Mouse (Mus musculus) limb, embryonic 14.5 days (tissue): ENCODE data around the gene Prss29. TPM values are rescaled to one million over a fixed set of nuclear protein-coding genes. Genes with fewer than 3 reads are reported as not detected.

Experiments used
- ATAC-seq: fragments of 200-750 bp; cut with Nextera tagmentation; 2 replicates; pipeline ENCODE4 v1.8.0; 2017; ENCODE audit warnings: low read depth, moderate number of reproducible peaks, moderate TSS enrichment; ENCODE audit not compliant: low FRiP score
- DNase-seq: peaks from one replicate; pipeline ENCODE4 v3.0.0-alpha.2; 2015; ENCODE audit warnings: low spot score
- H3K27ac ChIP-seq: fragments of 300-500 bp; sonication (generic); replicated peaks from 2 replicates; pipeline ENCODE4 v1.5.1; 2014; ENCODE audit warnings: low read depth, mild to moderate bottlenecking, low read length, moderate library complexity, mixed read lengths
- H3K27me3 ChIP-seq: fragments of 300-500 bp; sonication (generic); 2 replicates; pipeline ENCODE4 v1.6.1; 2014; ENCODE audit warnings: low read length, mixed read lengths; ENCODE audit not compliant: control insufficient read depth, insufficient read depth
- H3K36me3 ChIP-seq: fragments of 300-500 bp; sonication (generic); 2 replicates; pipeline ENCODE4 v1.6.1; 2014; ENCODE audit warnings: mild to moderate bottlenecking, low read length, moderate library complexity, mixed read lengths; ENCODE audit not compliant: control insufficient read depth, insufficient read depth
- H3K4me1 ChIP-seq: fragments of 300-500 bp; sonication (generic); 2 replicates; pipeline ENCODE4 v1.6.1; 2014; ENCODE audit warnings: antibody characterized with exemption, low read length, mixed read lengths; ENCODE audit not compliant: control insufficient read depth, insufficient read depth
- H3K4me2 ChIP-seq: fragments of 300-500 bp; sonication (generic); replicated peaks from 2 replicates; pipeline ENCODE4 v1.6.1; 2014; ENCODE audit warnings: low read depth, mild to moderate bottlenecking, low read length, moderate library complexity; ENCODE audit not compliant: severe bottlenecking
- H3K4me3 ChIP-seq: fragments of 300-500 bp; sonication (generic); replicated peaks from 2 replicates; pipeline ENCODE4 v1.5.1; 2014; ENCODE audit warnings: low read length
- H3K9ac ChIP-seq: fragments of 300-500 bp; sonication (generic); 2 replicates; pipeline ENCODE4 v1.6.1; 2014; ENCODE audit warnings: mild to moderate bottlenecking, low read depth, low read length, moderate library complexity; ENCODE audit not compliant: severe bottlenecking
- H3K9me3 ChIP-seq: fragments of 300-500 bp; sonication (generic); 2 replicates; pipeline ENCODE4 v1.6.1; 2016; ENCODE audit warnings: low read length; ENCODE audit not compliant: control insufficient read depth
- POLR2A ChIP-seq: fragments of 200-500 bp; IDR thresholded peaks from 2 replicates; pipeline ENCODE4 v1.8.0; 2012; ENCODE audit warnings: inconsistent platforms, mild to moderate bottlenecking, moderate library complexity, borderline replicate concordance; ENCODE audit not compliant: insufficient read depth, insufficient read length; ENCODE audit errors: extremely low read depth
- WGBS: fragments of 180-500 bp; shearing (Covaris S2); extraction: QIAGEN DNeasy Blood & Tissue Kit; methylation state at CpG from one replicate; pipeline ENCODE4 v1.1.7; 2014; 5-methylcytosine and 5-hydroxymethylcytosine counted together
- polyA plus RNA-seq, 2 experiments: library from polyadenylated mRNA; depleted of rRNA in 1 of 2; stranded (reverse) in 1 of 2; unstranded in 1 of 2; fragments of >200 nt; fragmentation: Nextera tagmentation in 1 of 2; extraction: Ambion mirVana in 1 of 2; gene quantifications; 2 replicates each; pipeline versions ENCODE4 v1.2.1 to v1.2.3; 2012 to 2014

Gene Prss29
- polyA plus RNA-seq (2012; rRNA removed), result not detected in 2 replicates
- not detected in 2 replicates for polyA plus RNA-seq (2014; fragmentation: Nextera tagmentation; extraction: Ambion mirVana)

DNA sequence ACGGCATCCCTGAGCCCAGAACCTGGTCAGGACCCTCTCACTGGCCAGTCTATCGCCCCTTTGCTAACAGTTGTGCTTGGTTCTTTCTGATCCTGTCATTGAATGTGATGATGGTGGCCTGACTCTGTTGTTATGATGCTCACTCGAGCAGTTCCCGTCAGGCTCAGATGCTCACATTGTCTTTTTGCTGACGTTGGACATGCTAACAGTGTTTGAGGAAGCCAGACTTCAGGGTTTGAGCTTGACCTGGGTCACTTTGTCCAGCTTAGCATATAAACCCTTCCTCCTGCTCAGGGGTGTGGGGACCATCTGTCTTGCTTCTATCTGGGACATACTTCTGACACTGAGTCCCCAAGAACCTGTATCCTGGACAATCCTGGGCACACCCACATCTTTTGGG lies at the start of gene Prss29:
Prss29 (plus strand) TSS at position 301 of the 400 bp plus-strand sequence.
- Histone ChIP-seq H3K9ac (no peak within 1 kb of the TSS), H3K4me1 (no peaks in the 10 kb centered on the region), H3K36me3 (no peaks in the 10 kb centered on the region), H3K27ac (no peak within 1 kb of the TSS), H3K4me3 (no peak within 1 kb of the TSS), H3K4me2 (no peak within 1 kb of the TSS), H3K27me3 (no peaks in the 10 kb centered on the region), H3K9me3 (no peaks in the 10 kb centered on the region)
- no peak for DNase-seq
- no peak for ATAC-seq
- TF ChIP-seq POLR2A, result no peak
- 83% methylated on average over 5 of the region's 5 CpGs for WGBS

DNA sequence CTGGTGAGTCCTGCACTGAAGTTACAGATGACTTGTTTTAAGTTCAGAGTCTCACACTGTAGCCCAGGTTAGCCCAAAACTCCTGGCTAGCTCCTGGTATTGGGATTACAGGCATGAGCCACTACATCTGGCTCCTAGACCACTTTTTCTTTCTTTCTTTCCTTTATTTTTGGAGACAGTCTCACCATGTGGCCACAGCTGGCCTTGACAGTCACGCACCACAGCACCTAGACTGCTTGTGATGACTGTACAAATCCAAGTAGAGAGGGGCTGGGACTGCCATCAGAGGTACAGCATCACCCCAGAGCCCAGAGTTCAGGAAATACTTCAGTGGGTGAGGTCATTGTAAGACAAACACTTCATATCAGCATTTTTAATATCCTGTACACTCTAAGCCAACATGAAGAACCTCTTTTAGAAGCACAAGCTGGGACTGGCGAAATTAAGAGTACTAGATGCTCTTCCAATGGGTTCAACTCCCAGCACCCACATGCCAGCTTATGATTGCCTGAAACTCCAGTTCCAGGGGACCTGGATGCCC lies 47.6 kb upstream of the Prss29 start:
- H3K27ac ChIP-seq, result no peak overlapping the region
- 97% methylated on average over 2 of the region's 2 CpGs for WGBS
- peaks cover 18% of the 10 kb centered on the region for H3K4me1 ChIP-seq
- H3K4me2 ChIP-seq, result peak overlapping the region; percentile 98; the same call in 1 of the 2 replicates
- peaks cover 54% of the 10 kb centered on the region for H3K36me3 ChIP-seq
- H3K9me3 ChIP-seq, result no peaks in the 10 kb centered on the region
- peak overlapping the region; percentile 99 for H3K4me3 ChIP-seq
- DNase-seq (no peak), ATAC-seq (no peak)
- no peaks in the 10 kb centered on the region for H3K27me3 ChIP-seq
- no peak for TF ChIP-seq POLR2A
- H3K9ac ChIP-seq, result peak overlapping the region; percentile 100

DNA sequence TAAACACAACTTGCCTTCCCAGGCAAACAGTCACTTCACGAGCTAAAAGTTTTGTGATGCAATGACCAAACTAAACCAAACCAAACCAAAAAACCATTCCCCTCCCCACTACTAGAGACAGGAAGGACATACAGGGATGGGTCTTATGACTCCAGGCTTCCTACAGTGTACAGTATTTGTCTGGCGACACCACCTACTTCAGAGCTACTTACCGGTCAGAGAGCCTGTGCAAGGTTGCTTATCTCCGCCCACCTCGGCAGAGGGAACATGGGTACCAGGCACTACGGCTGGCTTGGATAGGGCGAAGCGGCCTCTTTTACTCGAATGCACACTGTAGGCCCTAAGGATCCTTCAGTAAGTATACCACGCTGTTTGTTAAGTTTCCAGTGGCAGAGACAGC lies 46.1 kb upstream of the Prss29 start:
- DNase-seq (no peak), ATAC-seq (no peak)
- WGBS, result 1% methylated on average over 10 of the region's 10 CpGs
- no peak for TF ChIP-seq POLR2A
- Histone ChIP-seq H3K27ac (peak overlapping the region; percentile 99; the same call in 1 of the 2 replicates), H3K9ac (peak overlapping the region; percentile 100), H3K36me3 (peaks cover 39% of the 10 kb centered on the region), H3K27me3 (no peaks in the 10 kb centered on the region), H3K4me3 (peak overlapping the region; percentile 99), H3K4me1 (peaks cover 18% of the 10 kb centered on the region), H3K9me3 (no peaks in the 10 kb centered on the region), H3K4me2 (peak overlapping the region; percentile 98)

DNA sequence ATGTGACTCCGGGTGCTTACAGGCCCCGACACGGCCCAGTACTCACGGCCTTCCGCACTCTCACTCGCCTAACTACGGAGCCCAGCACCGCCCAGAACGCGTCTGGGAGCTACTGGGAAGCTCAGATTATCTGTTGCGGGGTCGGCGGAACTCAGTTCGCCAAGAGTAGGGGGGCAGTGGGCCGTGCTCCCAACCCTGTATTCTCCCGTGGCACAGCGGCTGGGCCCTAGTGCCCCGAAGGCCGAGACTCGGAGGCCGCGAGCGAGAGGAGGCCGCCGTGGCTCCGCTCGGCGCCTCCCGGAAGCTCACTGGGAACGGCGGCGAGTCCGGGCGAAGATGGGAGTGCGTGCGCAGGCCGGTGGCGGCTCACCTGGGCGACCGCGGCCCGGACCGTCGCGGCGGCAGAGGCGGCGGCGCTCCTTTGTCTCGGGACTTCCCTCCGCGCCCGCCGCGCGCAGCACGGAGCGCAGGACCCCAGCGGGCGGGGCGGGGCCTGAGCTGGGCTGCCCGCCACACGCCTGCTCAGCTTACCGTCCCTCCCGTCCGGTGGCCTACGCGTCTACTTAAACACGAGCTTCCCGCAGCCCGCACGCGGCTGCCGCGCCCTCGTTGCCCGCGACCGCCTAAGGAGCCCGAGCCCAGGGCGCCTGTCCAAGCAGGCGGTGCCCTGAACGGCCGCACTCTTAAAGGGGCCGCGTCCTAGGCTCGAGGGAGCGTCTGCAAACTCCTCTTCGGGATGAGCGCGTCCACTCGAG lies 45.3 kb upstream of the Prss29 start:
- DNase-seq (peak; percentile 90), ATAC-seq (peak; percentile 91)
- Histone ChIP-seq H3K27ac (peak overlapping the region; percentile 99), H3K9ac (peak overlapping the region; percentile 100), H3K36me3 (peaks cover 31% of the 10 kb centered on the region), H3K4me3 (peak overlapping the region; percentile 99), H3K4me2 (peak overlapping the region; percentile 98), H3K27me3 (no peaks in the 10 kb centered on the region), H3K9me3 (no peaks in the 10 kb centered on the region), H3K4me1 (peaks cover 18% of the 10 kb centered on the region)
- 1% methylated on average over 74 of the region's 92 CpGs for WGBS
- 0 out of 2 replicates have a peak, but pooled peaks have one; percentile 74 for TF ChIP-seq POLR2A

DNA sequence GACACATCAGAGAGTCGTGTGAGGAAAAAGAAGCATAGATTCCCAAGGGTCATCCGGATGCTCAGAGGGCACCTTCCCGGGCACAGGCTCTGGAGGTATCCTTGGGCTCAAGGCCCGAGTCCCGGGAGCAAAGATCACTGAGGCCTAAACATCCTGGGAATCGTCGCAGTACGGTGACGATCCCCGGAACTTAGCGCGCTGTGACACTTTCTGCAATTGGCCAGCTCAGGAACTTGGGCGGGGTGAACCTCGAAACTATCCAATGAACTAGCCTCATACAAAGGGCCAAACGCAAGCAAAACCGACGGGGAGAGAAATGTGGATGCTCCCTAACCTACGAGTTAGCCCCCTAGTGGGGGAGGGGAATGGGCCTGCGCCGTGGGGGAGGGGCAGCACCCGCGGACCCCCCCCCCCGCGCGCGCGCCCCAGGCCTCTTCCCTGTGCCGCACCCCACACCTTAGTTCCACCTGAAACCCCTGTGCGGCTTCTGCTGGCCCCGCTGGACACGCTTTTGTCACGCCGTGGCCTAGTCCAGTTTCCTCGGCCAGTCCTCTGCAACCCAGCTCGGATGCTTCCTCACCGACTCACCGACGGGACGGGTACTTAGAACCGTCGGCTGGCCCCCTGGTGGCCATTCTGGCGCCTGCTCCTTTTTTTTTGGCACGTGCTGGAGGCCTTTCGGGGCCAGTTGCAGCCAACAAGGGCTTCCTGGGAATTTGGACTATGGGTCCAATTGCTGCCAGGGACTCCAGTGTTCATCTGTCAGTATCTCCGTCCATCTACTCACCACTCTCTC lies 44.5 kb upstream of the Prss29 start:
- Histone ChIP-seq H3K36me3 (peaks cover 23% of the 10 kb centered on the region), H3K4me2 (peak overlapping the region; percentile 98), H3K9ac (peak overlapping the region; percentile 100), H3K4me1 (peaks cover 18% of the 10 kb centered on the region), H3K27me3 (no peaks in the 10 kb centered on the region), H3K9me3 (no peaks in the 10 kb centered on the region), H3K4me3 (peak overlapping the region; percentile 99), H3K27ac (peak overlapping the region; percentile 99)
- ATAC-seq (peak; percentile 92), DNase-seq (peak; percentile 94)
- 3% methylated on average over 39 of the region's 45 CpGs for WGBS
- TF ChIP-seq POLR2A, result 0 out of 2 replicates have a peak, but pooled peaks have one; percentile 60
